Mouse (Mus musculus) small intestine, adult 2 months (tissue): ENCODE results near the gene Rab20.

ENCODE experiments used
- CTCF ChIP-seq: fragments of 200-500 bp; IDR thresholded peaks from 2 replicates; pipeline ENCODE4 v1.5.1; 2012; ENCODE audit warnings: low read depth, mild to moderate bottlenecking, control low read depth, inconsistent platforms, low read length, moderate library complexity, mixed read lengths; ENCODE audit not compliant: insufficient replicate concordance, insufficient read length; ENCODE audit errors: extremely low read depth
- POLR2A ChIP-seq: fragments of 200-500 bp; IDR thresholded peaks from 2 replicates; pipeline ENCODE4 v1.6.1; 2012; ENCODE audit warnings: low read depth, mild to moderate bottlenecking, control low read depth, inconsistent platforms, low read length, moderate library complexity

DNA sequence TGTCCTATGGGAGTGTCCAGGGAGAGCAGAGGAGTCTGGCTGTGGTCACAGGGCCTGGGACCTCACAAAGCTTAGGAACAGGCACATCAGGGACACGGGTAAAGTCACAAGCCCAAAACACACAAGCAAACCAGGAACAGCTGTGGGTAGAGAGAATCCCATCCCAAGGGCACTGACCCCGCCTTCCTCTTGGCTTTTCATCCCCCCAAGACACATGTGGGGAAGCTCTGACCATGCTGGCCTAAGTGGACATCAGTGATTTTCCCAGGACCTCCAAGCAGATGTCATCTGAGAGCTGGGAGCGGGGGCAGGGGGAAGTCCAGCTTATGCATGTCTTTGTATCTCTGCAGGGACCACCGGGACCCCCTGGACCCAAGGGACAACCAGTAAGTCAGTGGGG, 73.9 kb downstream of the Rab20 start:
- TF ChIP-seq CTCF (no peak), POLR2A (no peak)
